Mouse (Mus musculus) CH12.LX (cell line): ENCODE data around the gene Hes5. TPM values are rescaled to one million over a fixed set of nuclear protein-coding genes. Genes with fewer than 3 reads are reported as not detected.
A peak's percentile ranks its signal among the peaks of the same experiment; 100 is the strongest.

Experiments
- DNase-seq: peaks from one replicate; pipeline ENCODE4 v3.0.0-alpha.2; 2013; ENCODE audit errors: extremely low read depth
- H3K27ac ChIP-seq: 2 replicates; pipeline ENCODE4 v1.5.1; 2012; ENCODE audit warnings: low read depth, mild to moderate bottlenecking, control low read depth, moderate library complexity; ENCODE audit not compliant: insufficient read depth
- H3K27me3 ChIP-seq: replicated peaks from 2 replicates; pipeline ENCODE3; 2012; ENCODE audit warnings: inconsistent platforms
- H3K36me3 ChIP-seq, 2 experiments: replicated peaks in 1 of 2; 2 replicates each; pipeline versions ENCODE3 to v1.6.1; 2012; ENCODE audit warnings: inconsistent platforms in 1 of 2, low read length in 1 of 2, mild to moderate bottlenecking in 1 of 2, mixed read lengths in 1 of 2, moderate library complexity in 1 of 2; ENCODE audit not compliant: control insufficient read depth in 1 of 2, insufficient read depth in 1 of 2
- H3K4me1 ChIP-seq, 2 experiments: 2 replicates each; pipeline ENCODE4 v1.6.1; 2012; ENCODE audit warnings: inconsistent platforms in 1 of 2, moderate library complexity in 1 of 2; ENCODE audit not compliant: insufficient read depth in 2 of 2, control insufficient read depth in 1 of 2
- H3K4me2 ChIP-seq: 2 replicates; pipeline ENCODE4 v1.6.1; 2012; ENCODE audit warnings: low read depth, mild to moderate bottlenecking, control low read depth; ENCODE audit not compliant: poor library complexity, insufficient read depth, severe bottlenecking
- H3K4me3 ChIP-seq, 3 experiments: fragments of 150-350 bp in 1 of 3; sonication (generic) in 1 of 3; replicated peaks in 1 of 3; 2 replicates each; pipeline versions ENCODE3 to v1.5.1; 2011 to 2012; ENCODE audit warnings: low read depth in 2 of 3, low read length in 2 of 3, mild to moderate bottlenecking in 2 of 3, moderate library complexity in 2 of 3, control low read depth in 1 of 3, improper control_type of control experiment in 1 of 3, inconsistent platforms in 1 of 3, mixed read lengths in 1 of 3; ENCODE audit not compliant: poor library complexity in 1 of 3
- H3K79me2 ChIP-seq: replicated peaks from 2 replicates; pipeline ENCODE4 v1.6.1; 2012; ENCODE audit warnings: mild to moderate bottlenecking, moderate library complexity; ENCODE audit not compliant: control insufficient read depth, poor library complexity, insufficient read depth, severe bottlenecking; ENCODE audit errors: extremely low read depth
- H3K9ac ChIP-seq: 2 replicates; pipeline ENCODE4 v1.6.1; 2012; ENCODE audit warnings: low read depth, mild to moderate bottlenecking, control low read depth, moderate library complexity; ENCODE audit not compliant: insufficient read depth
- H3K9me3 ChIP-seq: replicated peaks from 2 replicates; pipeline ENCODE3; 2012; ENCODE audit warnings: low read length, inconsistent platforms, mixed read lengths
- CHD2 ChIP-seq: IDR thresholded peaks from 2 replicates; pipeline ENCODE4 v1.6.1; 2011; ENCODE audit warnings: low read length, improper control_type of control experiment
- CTCF ChIP-seq, 2 experiments: IDR thresholded peaks in 1 of 2; conservative IDR thresholded peaks in 1 of 2; 2 replicates each; pipeline ENCODE4 v1.5.1; 2011 to 2012; ENCODE audit warnings: low read depth in 2 of 2, low read length in 2 of 2, improper control_type of control experiment in 1 of 2, inconsistent platforms in 1 of 2, mild to moderate bottlenecking in 1 of 2, moderate library complexity in 1 of 2
- E2F4 ChIP-seq: IDR thresholded peaks from 2 replicates; pipeline ENCODE4 v1.6.1; 2011; ENCODE audit warnings: low read depth, low read length, improper control_type of control experiment; ENCODE audit not compliant: insufficient replicate concordance
- ELF1 ChIP-seq: IDR thresholded peaks from 2 replicates; pipeline ENCODE4 v1.6.1; 2014; ENCODE audit warnings: low read depth, mild to moderate bottlenecking, inconsistent platforms, low read length, improper control_type of control experiment
- GABPA ChIP-seq: IDR thresholded peaks from 2 replicates; pipeline ENCODE4 v1.6.1; 2012; ENCODE audit warnings: low read depth, low read length, improper control_type of control experiment, inconsistent platforms; ENCODE audit not compliant: insufficient replicate concordance
- JUN ChIP-seq: IDR thresholded peaks from 2 replicates; pipeline ENCODE4 v1.6.1; 2011; ENCODE audit warnings: low read depth, mild to moderate bottlenecking, low read length, improper control_type of control experiment, moderate library complexity; ENCODE audit not compliant: insufficient read depth
- MAZ ChIP-seq: IDR thresholded peaks from 2 replicates; pipeline ENCODE4 v1.6.1; 2012; ENCODE audit warnings: low read depth, mild to moderate bottlenecking, inconsistent platforms, low read length, improper control_type of control experiment, moderate library complexity
- NRF1 ChIP-seq: IDR thresholded peaks from 2 replicates; pipeline ENCODE4 v1.6.1; 2014; ENCODE audit warnings: low read depth, mild to moderate bottlenecking, inconsistent platforms, low read length, improper control_type of control experiment, moderate library complexity
- POLR2AphosphoS2 ChIP-seq: IDR thresholded peaks from 2 replicates; pipeline ENCODE4 v1.6.1; 2011; ENCODE audit warnings: low read depth, low read length, improper control_type of control experiment
- RAD21 ChIP-seq: IDR thresholded peaks from 2 replicates; pipeline ENCODE4 v1.6.1; 2011; ENCODE audit warnings: low read depth, mild to moderate bottlenecking, low read length, improper control_type of control experiment, moderate library complexity
- SMC3 ChIP-seq: IDR thresholded peaks from 2 replicates; pipeline ENCODE4 v1.6.1; 2011; ENCODE audit warnings: low read depth, low read length, improper control_type of control experiment
- TCF12 ChIP-seq: IDR thresholded peaks from 2 replicates; pipeline ENCODE4 v1.6.1; 2014; ENCODE audit warnings: low read depth, mild to moderate bottlenecking, inconsistent platforms, low read length, improper control_type of control experiment
- ZKSCAN1 ChIP-seq: IDR thresholded peaks from 2 replicates; pipeline ENCODE4 v1.6.1; 2012; ENCODE audit warnings: low read depth, inconsistent platforms, low read length, improper control_type of control experiment, borderline replicate concordance
- ZMIZ1 ChIP-seq: IDR thresholded peaks from 2 replicates; pipeline ENCODE4 v1.6.1; 2012; ENCODE audit warnings: low read depth, mild to moderate bottlenecking, inconsistent platforms, low read length, improper control_type of control experiment
- ZNF384 ChIP-seq: IDR thresholded peaks from 2 replicates; pipeline ENCODE4 v1.6.1; 2012; ENCODE audit warnings: low read depth, low read length, improper control_type of control experiment, inconsistent platforms
- dilution Hi-C: fragments of 300-500 bp; cut with MboI; formaldehyde crosslinking; loops from 2 replicates; pipeline ENCODE4 v1.14.3; 2020; ENCODE audit warnings: low sequenced_read_pairs; ENCODE audit not compliant: extremely low pct_unique_long_range_greater_than_20kb, extremely low pct_ligation_motif_present
- in situ Hi-C: fragments of 300-500 bp; cut with MboI; formaldehyde crosslinking; loops from 3 replicates; pipeline ENCODE4 v1.14.3; 2019; ENCODE audit warnings: low sequenced_read_pairs, low pct_ligation_motif_present, low pct_unique_long_range_greater_than_20kb, mixed read lengths
- polyA plus RNA-seq: library from polyadenylated mRNA; unstranded; fragments of >175 nt; gene quantifications from 2 replicates; pipeline ENCODE4 v1.2.1, GENCODE M21; 2012; ENCODE audit warnings: low read depth; ENCODE audit not compliant: insufficient read length
- total RNA-seq, 2 experiments: library from RNA; depleted of rRNA; stranded (reverse); fragments of 300-350 nt in 1 of 2; fragments of >200 nt in 1 of 2; gene quantifications; 2 replicates each; pipeline ENCODE4 v1.2.3; 2012 to 2014

Hes5 gene
- total and polyA plus RNA-seq, 3 experiments: 1.7 to 6.8 (median 2.1) TPM

DNA sequence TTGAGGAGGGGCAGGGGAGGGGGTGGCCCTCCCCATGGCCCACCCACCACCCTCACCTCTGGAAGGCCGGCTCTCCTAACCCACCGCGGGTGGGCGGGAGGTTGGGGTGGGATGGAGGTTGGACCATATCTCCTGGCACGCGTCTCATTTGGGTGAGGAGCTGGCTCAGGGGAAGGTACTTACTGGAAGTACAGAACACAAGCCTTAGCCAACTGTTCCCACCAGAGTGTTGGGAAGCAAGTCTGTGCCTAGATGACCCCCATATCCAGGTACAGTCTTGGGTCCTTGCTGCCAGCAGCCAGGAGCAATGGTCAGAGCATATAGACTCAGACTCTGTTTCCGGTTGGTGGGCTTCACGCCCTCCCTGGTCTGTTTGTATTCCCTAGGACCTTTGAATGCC is 2.1 kb upstream of the Hes5 start:
- peaks cover 23 to 70% of the 10 kb centered on the region in 2 experiments; a peak in 3 of 4 replicates for H3K4me1 ChIP-seq
- H3K4me2 ChIP-seq: no peak overlapping the region
- TF ChIP-seq RAD21 (no peak), ZKSCAN1 (no peak), POLR2AphosphoS2 (no peak), CHD2 (no peak), GABPA (no peak), ZNF384 (no peak), ZMIZ1 (no peak), JUN (no peak), TCF12 (no peak), NRF1 (no peak), SMC3 (no peak)
- H3K4me3 ChIP-seq: no peak overlapping the region
- H3K9me3 ChIP-seq: no peaks in the 10 kb centered on the region
- in situ Hi-C loops (loop anchor here (25.0 kb wide), 1 partner anchor 279 kb away; the partner anchor contains the start of gene Faap20), dilution Hi-C loops (no loop called here)
- H3K79me2 ChIP-seq: no peaks in the 10 kb centered on the region
- no peak for DNase-seq
- no peak overlapping the region for H3K9ac ChIP-seq
- no peak overlapping the region for H3K27ac ChIP-seq
- H3K36me3 ChIP-seq: no peaks in the 10 kb centered on the region
- H3K27me3 ChIP-seq: peaks cover 66% of the 10 kb centered on the region

DNA sequence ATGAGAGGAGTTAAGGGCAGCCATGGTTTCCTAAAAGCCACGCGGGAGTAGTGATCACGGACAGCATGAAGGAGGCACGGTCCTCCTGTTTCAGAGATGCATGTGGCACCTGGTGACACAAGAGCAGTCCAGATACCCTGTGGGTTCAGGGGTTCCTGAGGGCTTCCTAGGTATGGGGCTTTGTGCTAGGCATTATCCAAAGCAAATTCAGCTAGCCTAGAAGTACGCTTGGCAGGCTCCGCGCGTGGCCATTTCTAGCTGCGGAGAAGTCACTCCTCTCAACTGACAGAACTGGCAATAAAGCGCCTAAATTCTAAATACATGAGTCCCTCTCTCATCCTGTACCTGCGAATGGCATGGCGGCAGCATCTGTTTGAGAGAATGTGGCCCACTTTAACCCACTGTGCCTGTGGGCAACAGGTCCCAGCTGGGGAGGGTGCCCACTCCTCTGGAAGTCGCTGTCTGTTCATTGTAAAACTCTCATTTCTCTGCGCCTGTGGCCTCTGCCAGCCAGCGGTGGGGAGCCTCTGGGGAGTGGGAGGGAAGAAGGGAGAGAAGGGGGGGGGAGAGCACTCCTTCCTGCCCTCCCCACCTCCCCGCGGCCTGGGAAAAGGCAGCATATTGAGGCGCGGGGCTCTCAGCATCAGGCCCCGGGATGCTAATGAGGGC is 568 bp upstream of the Hes5 start:
- dilution Hi-C loops (no loop called here), in situ Hi-C loops (loop anchor here (25.0 kb wide), 1 partner anchor 277 kb away; the partner anchor contains the start of gene Faap20)
- H3K4me3 ChIP-seq: peak overlapping the region; percentile 55 to 75 (median 61)
- peaks cover 62% of the 10 kb centered on the region for H3K27me3 ChIP-seq
- peak overlapping the region; percentile 88 for H3K4me2 ChIP-seq
- TF ChIP-seq CTCF (conservative IDR thresholded peaks at IDR 0.05 in 1 of 2, IDR thresholded peaks at IDR 0.05 in 1 of 2; ENCODE audit: low read depth in 2 of 2, low read length in 2 of 2) (no peak), E2F4 (no peak), ELF1 (no peak), MAZ (0 out of 2 replicates have a peak, but pooled peaks have one; percentile 27)
- H3K4me1 ChIP-seq: peaks cover 23 to 64% of the 10 kb centered on the region in 2 experiments; a peak in 3 of 4 replicates
- peaks cover 11% of the 10 kb centered on the region for H3K79me2 ChIP-seq
- no peaks in the 10 kb centered on the region for H3K36me3 ChIP-seq
- H3K9me3 ChIP-seq: no peaks in the 10 kb centered on the region
- H3K27ac ChIP-seq: no peak overlapping the region
- H3K9ac ChIP-seq: peak overlapping the region; percentile 48; the same call in 1 of the 2 replicates
- DNase-seq: no peak
